Mouse (Mus musculus): ENCODE measurements around the gene Slc26a6. TPM values are rescaled to one million over a fixed set of nuclear protein-coding genes. Genes with fewer than 3 reads are reported as not detected.

Gene Slc26a6
- polyA plus RNA-seq, 1 experiment from 2014 or later: 6.7 TPM

GRCm38 (mm10) chr9:108824144-108824685, 28.9 kb upstream of the Slc26a6 start:
- WGBS (ENCODE audit: insufficient replicate concordance): 6% methylated on average over 25 of the region's 25 CpGs
- Histone ChIP-seq H3K27me3 (peaks cover 84% of the 10 kb centered on the region), H3K9ac (no peak overlapping the region), H3K36me3 (no peaks in the 10 kb centered on the region), H3K4me2 (no peak overlapping the region), H3K27ac (no peak overlapping the region), H3K9me3 (replicated peaks) (no peaks in the 10 kb centered on the region), H3K4me3 (replicated peaks) (no peak overlapping the region), H3K4me1 (replicated peaks) (peaks cover 22% of the 10 kb centered on the region)
- DNase-seq: no peak
- ATAC-seq (ENCODE audit: low read depth): no peak

- Histone ChIP-seq H3K4me1 (replicated peaks) (peaks cover 22% of the 10 kb centered on the region), H3K27ac (no peak overlapping the region), H3K27me3 (peaks cover 91% of the 10 kb centered on the region), H3K4me3 (replicated peaks) (no peak overlapping the region), H3K9me3 (replicated peaks) (no peaks in the 10 kb centered on the region), H3K36me3 (no peaks in the 10 kb centered on the region), H3K4me2 (no peak overlapping the region), H3K9ac (no peak overlapping the region)
- WGBS (ENCODE audit: insufficient replicate concordance): 4% methylated on average over 31 of the region's 31 CpGs
- no peak for ATAC-seq (ENCODE audit: low read depth)
- no peak for DNase-seq
Measured at GRCm38 (mm10) chr9:108824755-108825413, 28.2 kb upstream of the Slc26a6 start.

- Histone ChIP-seq H3K9me3 (replicated peaks) (no peaks in the 10 kb centered on the region), H3K36me3 (no peaks in the 10 kb centered on the region), H3K27ac (no peak within 1 kb of the TSS), H3K9ac (no peak within 1 kb of the TSS), H3K4me1 (replicated peaks) (peaks cover 22% of the 10 kb centered on the region), H3K4me2 (peak within 1 kb of the TSS; percentile 65), H3K4me3 (replicated peaks) (peak within 1 kb of the TSS; percentile 45), H3K27me3 (peaks cover 94% of the 10 kb centered on the region)
- 0 out of 2 replicates have a peak, but pooled peaks have one; percentile 21 for ATAC-seq (ENCODE audit: low read depth)
- 4% methylated on average over 70 of the region's 70 CpGs for WGBS (ENCODE audit: insufficient replicate concordance)
- peak; percentile 47 for DNase-seq
Measured at GRCm38 (mm10) chr9:108825820-108826699, 27.0 kb upstream of the Slc26a6 start, which contains the start of gene Celsr3. Celsr3 (plus strand) TSS chr9:108826320.

- H3K9me3 ChIP-seq (replicated peaks): no peaks in the 10 kb centered on the region
- H3K4me1 ChIP-seq (replicated peaks): peaks cover 28% of the 10 kb centered on the region
- WGBS (ENCODE audit: insufficient replicate concordance): 2% methylated on average over 39 of the region's 39 CpGs
- H3K27me3 ChIP-seq: peaks cover 98% of the 10 kb centered on the region
- no peak overlapping the region for H3K9ac ChIP-seq
- H3K36me3 ChIP-seq: no peaks in the 10 kb centered on the region
- peak overlapping the region; percentile 65 for H3K4me2 ChIP-seq
- H3K27ac ChIP-seq: no peak overlapping the region
- H3K4me3 ChIP-seq (replicated peaks): peak overlapping the region; percentile 44
- ATAC-seq (ENCODE audit: low read depth) (peak; percentile 56), DNase-seq (peak; percentile 65)
Measured at GRCm38 (mm10) chr9:108826700-108827340, 26.3 kb upstream of the Slc26a6 start.

GRCm38 (mm10) chr9:108827454-108827853, 25.6 kb upstream of the Slc26a6 start:
- no peaks in the 10 kb centered on the region for H3K36me3 ChIP-seq
- no peak overlapping the region for H3K27ac ChIP-seq
- no peaks in the 10 kb centered on the region for H3K9me3 ChIP-seq (replicated peaks)
- peak overlapping the region; percentile 65 for H3K4me2 ChIP-seq
- H3K4me1 ChIP-seq (replicated peaks): peaks cover 35% of the 10 kb centered on the region
- no peak for ATAC-seq (ENCODE audit: low read depth)
- 10% methylated on average over 34 of the region's 34 CpGs for WGBS (ENCODE audit: insufficient replicate concordance)
- peaks cover 99% of the 10 kb centered on the region for H3K27me3 ChIP-seq
- peak overlapping the region; percentile 44 for H3K4me3 ChIP-seq (replicated peaks)
- no peak overlapping the region for H3K9ac ChIP-seq
- DNase-seq: no peak

GRCm38 (mm10) chr9:108827906-108828305, 25.2 kb upstream of the Slc26a6 start:
- Histone ChIP-seq H3K27ac (no peak overlapping the region), H3K27me3 (peaks cover 100% of the 10 kb centered on the region), H3K4me2 (peak overlapping the region; percentile 65), H3K4me3 (replicated peaks) (peak overlapping the region; percentile 44; the same call in 1 of the 2 replicates), H3K4me1 (replicated peaks) (peaks cover 39% of the 10 kb centered on the region), H3K9me3 (replicated peaks) (no peaks in the 10 kb centered on the region), H3K36me3 (no peaks in the 10 kb centered on the region), H3K9ac (no peak overlapping the region)
- ATAC-seq (ENCODE audit: low read depth) (no peak), DNase-seq (no peak)
- WGBS (ENCODE audit: insufficient replicate concordance): 46% methylated on average over 18 of the region's 18 CpGs

GRCm38 (mm10) chr9:108831637-108832036, 21.4 kb upstream of the Slc26a6 start:
- peak overlapping the region; percentile 59 for H3K4me3 ChIP-seq (replicated peaks)
- H3K4me2 ChIP-seq: peak overlapping the region; percentile 89
- H3K4me1 ChIP-seq (replicated peaks): peaks cover 31% of the 10 kb centered on the region
- peaks cover 91% of the 10 kb centered on the region for H3K27me3 ChIP-seq
- DNase-seq: no peak
- H3K27ac ChIP-seq: no peak overlapping the region
- ATAC-seq (ENCODE audit: low read depth): no peak
- H3K9ac ChIP-seq: no peak overlapping the region
- H3K36me3 ChIP-seq: no peaks in the 10 kb centered on the region
- no peaks in the 10 kb centered on the region for H3K9me3 ChIP-seq (replicated peaks)
- 5% methylated on average over 23 of the region's 23 CpGs for WGBS (ENCODE audit: insufficient replicate concordance)

- no peak overlapping the region for H3K27ac ChIP-seq
- 6% methylated on average over 46 of the region's 46 CpGs for WGBS (ENCODE audit: insufficient replicate concordance)
- peaks cover 23% of the 10 kb centered on the region for H3K4me1 ChIP-seq (replicated peaks)
- peak; percentile 86 for DNase-seq
- ATAC-seq (ENCODE audit: low read depth): peak; percentile 96
- H3K4me2 ChIP-seq: peak overlapping the region; percentile 89
- peak overlapping the region; percentile 59 for H3K4me3 ChIP-seq (replicated peaks)
- no peak overlapping the region for H3K9ac ChIP-seq
- no peaks in the 10 kb centered on the region for H3K36me3 ChIP-seq
- H3K9me3 ChIP-seq (replicated peaks): no peaks in the 10 kb centered on the region
- H3K27me3 ChIP-seq: peaks cover 82% of the 10 kb centered on the region
Measured at GRCm38 (mm10) chr9:108832390-108833108, 20.5 kb upstream of the Slc26a6 start.

- 22% methylated on average over 14 of the region's 14 CpGs for WGBS (ENCODE audit: insufficient replicate concordance)
- Histone ChIP-seq H3K36me3 (no peaks in the 10 kb centered on the region), H3K4me2 (peak overlapping the region; percentile 32), H3K9ac (no peak overlapping the region), H3K27ac (no peak overlapping the region), H3K27me3 (peaks cover 32% of the 10 kb centered on the region), H3K9me3 (replicated peaks) (no peaks in the 10 kb centered on the region), H3K4me3 (replicated peaks) (no peak overlapping the region), H3K4me1 (replicated peaks) (no peaks in the 10 kb centered on the region)
- ATAC-seq (ENCODE audit: low read depth) (0 out of 2 replicates have a peak, but pooled peaks have one; percentile 16), DNase-seq (no peak)
Measured at GRCm38 (mm10) chr9:108842989-108843388, 10.1 kb upstream of the Slc26a6 start.

GRCm38 (mm10) chr9:108845390-108845789, 7.7 kb upstream of the Slc26a6 start:
- 65% methylated on average over 5 of the region's 5 CpGs for WGBS (ENCODE audit: insufficient replicate concordance)
- Histone ChIP-seq H3K27ac (no peak overlapping the region), H3K27me3 (peaks cover 29% of the 10 kb centered on the region)

More at GRCm38 (mm10) chr9:108845390-108845789, 7.7 kb upstream of the Slc26a6 start:
- ATAC-seq (ENCODE audit: low read depth) (no peak), DNase-seq (no peak)
- no peaks in the 10 kb centered on the region for H3K36me3 ChIP-seq
- no peak overlapping the region for H3K4me2 ChIP-seq
- H3K4me1 ChIP-seq (replicated peaks): no peaks in the 10 kb centered on the region
- no peak overlapping the region for H3K9ac ChIP-seq
- no peak overlapping the region for H3K4me3 ChIP-seq (replicated peaks)
- H3K9me3 ChIP-seq (replicated peaks): no peaks in the 10 kb centered on the region

Measured in liver, embryonic 13.5 days (tissue).